Mouse (Mus musculus) heart, postnatal 0 days (tissue): ENCODE results near the gene Carmil2.

Source experiments
- CTCF ChIP-seq: IDR thresholded peaks from 2 replicates; pipeline ENCODE4 v1.5.1; 2016; ENCODE audit warnings: antibody characterized with exemption, control low read depth, low read depth
- EP300 ChIP-seq: IDR thresholded peaks from 2 replicates; pipeline ENCODE4 v1.6.1; 2016; ENCODE audit warnings: antibody characterized with exemption, low read depth

GRCm38 (mm10) chr8:105707498-105708403 is 21.7 kb downstream of the Carmil2 start, which contains the start of the genes 4933405L10Rik and Enkd1:
- TF ChIP-seq CTCF (no peak), EP300 (no peak)
